Mouse (Mus musculus) large intestine, adult 2 months (tissue): ENCODE measurements around the gene Rbfox1. TPM values are rescaled to one million over a fixed set of nuclear protein-coding genes. Genes with fewer than 3 reads are reported as not detected.

Experiments used
- DNase-seq: peaks from one replicate; pipeline ENCODE4 v3.0.0-alpha.2; 2012; ENCODE audit warnings: low read depth, low spot score
- WGBS: fragments of 180-500 bp; shearing (Covaris S2); methylation state at CpG from one replicate; pipeline ENCODE4 v1.1.7; 2018; 5-methylcytosine and 5-hydroxymethylcytosine counted together
- polyA plus RNA-seq: library from polyadenylated mRNA; depleted of rRNA; stranded (reverse); fragments of >200 nt; gene quantifications from 2 replicates; pipeline ENCODE4 v1.2.3, GENCODE M21; 2012

The Rbfox1 gene
- polyA plus RNA-seq, 1 experiment, result 0.22 TPM

- WGBS, result 6% methylated on average over 29 of the region's 30 CpGs
Observed at GRCm38 (mm10) chr16:7039404-7040367, 1154.5 kb downstream of the Rbfox1 start.

GRCm38 (mm10) chr16:7040691-7041090 lies 1155.5 kb downstream of the Rbfox1 start:
- 22% methylated on average over 6 of the region's 6 CpGs for WGBS

More at GRCm38 (mm10) chr16:7039404-7040367, 1154.5 kb downstream of the Rbfox1 start:
- DNase-seq, result no peak

GRCm38 (mm10) chr16:7047421-7047820 lies 1162.3 kb downstream of the Rbfox1 start:
- no peak for DNase-seq
- WGBS, result 63% methylated on average over 2 of the region's 2 CpGs

More at GRCm38 (mm10) chr16:7040691-7041090, 1155.5 kb downstream of the Rbfox1 start:
- no peak for DNase-seq

- 20% methylated on average over 18 of the region's 18 CpGs for whole genome bisulfite sequencing
- no peak for DNase-seq
Observed at GRCm38 (mm10) chr16:7049162-7049971, 1164.2 kb downstream of the Rbfox1 start.

- 56% methylated on average over 9 of the region's 9 CpGs for WGBS
- no peak for DNase-seq
Observed at GRCm38 (mm10) chr16:7050945-7051344, 1165.8 kb downstream of the Rbfox1 start.

- WGBS, result 64% methylated on average over 9 of the region's 9 CpGs
- no peak for DNase-seq
Observed at GRCm38 (mm10) chr16:7051991-7052390, 1166.8 kb downstream of the Rbfox1 start.

- no peak for DNase-seq
- 26% methylated on average over 9 of the region's 9 CpGs for WGBS
Observed at GRCm38 (mm10) chr16:7052408-7052807, 1167.3 kb downstream of the Rbfox1 start.

GRCm38 (mm10) chr16:7057789-7058188 lies 1172.6 kb downstream of the Rbfox1 start:
- WGBS, result 57% methylated on average over 3 of the region's 3 CpGs
- no peak for DNase-seq

- no peak for DNase-seq
- 88% methylated on average over 1 of the region's 1 CpGs for WGBS
Observed at GRCm38 (mm10) chr16:7058556-7058955, 1173.4 kb downstream of the Rbfox1 start.

GRCm38 (mm10) chr16:7059596-7059995 lies 1174.4 kb downstream of the Rbfox1 start:
- DNase-seq, result no peak
- 81% methylated on average over 4 of the region's 4 CpGs for WGBS

GRCm38 (mm10) chr16:7060864-7061263 lies 1175.7 kb downstream of the Rbfox1 start:
- 79% methylated on average over 3 of the region's 3 CpGs for WGBS
- DNase-seq, result no peak

GRCm38 (mm10) chr16:7062512-7062911 lies 1177.4 kb downstream of the Rbfox1 start:
- WGBS, result 86% methylated on average over 6 of the region's 6 CpGs

GRCm38 (mm10) chr16:7067109-7067508 lies 1182.0 kb downstream of the Rbfox1 start:
- no peak for DNase-seq
- WGBS, result 74% methylated on average over 8 of the region's 8 CpGs

More at GRCm38 (mm10) chr16:7062512-7062911, 1177.4 kb downstream of the Rbfox1 start:
- DNase-seq, result no peak

- no peak for DNase-seq
- 66% methylated on average over 8 of the region's 8 CpGs for WGBS
Observed at GRCm38 (mm10) chr16:7069599-7069998, 1184.4 kb downstream of the Rbfox1 start.

- DNase-seq, result no peak
- WGBS, result 86% methylated on average over 4 of the region's 4 CpGs
Observed at GRCm38 (mm10) chr16:7074786-7075185, 1189.6 kb downstream of the Rbfox1 start.

- WGBS, result 76% methylated on average over 6 of the region's 6 CpGs
- no peak for DNase-seq
Observed at GRCm38 (mm10) chr16:7075749-7076148, 1190.6 kb downstream of the Rbfox1 start.

GRCm38 (mm10) chr16:7076305-7076704 lies 1191.2 kb downstream of the Rbfox1 start:
- DNase-seq, result no peak
- WGBS, result 81% methylated on average over 1 of the region's 1 CpGs

GRCm38 (mm10) chr16:7076707-7077106 lies 1191.6 kb downstream of the Rbfox1 start:
- WGBS, result 81% methylated on average over 3 of the region's 3 CpGs
- DNase-seq, result no peak

GRCm38 (mm10) chr16:7081074-7081568 lies 1196.0 kb downstream of the Rbfox1 start:
- no peak for DNase-seq
- WGBS, result 41% methylated on average over 3 of the region's 3 CpGs

- 55% methylated on average over 5 of the region's 5 CpGs for WGBS
- DNase-seq, result no peak
Observed at GRCm38 (mm10) chr16:7081684-7082255, 1196.6 kb downstream of the Rbfox1 start.
